Mouse (Mus musculus) heart, postnatal 0 days (tissue): ENCODE results near the gene Wfdc21. TPM values are rescaled to one million over a fixed set of nuclear protein-coding genes. Genes with fewer than 3 reads are reported as not detected.
A peak's percentile ranks its signal among the peaks of the same experiment; 100 is the strongest.

Experiments
- ATAC-seq: fragments of 200-750 bp; cut with Nextera tagmentation; 2 replicates; pipeline ENCODE4 v1.8.0; 2017; ENCODE audit warnings: low read depth, moderate number of reproducible peaks, moderate library complexity; ENCODE audit not compliant: insufficient read depth
- DNase-seq: peaks from one replicate; pipeline ENCODE4 v3.0.0-alpha.2; 2016; ENCODE audit warnings: low spot score
- H3K27ac ChIP-seq: fragments of 300-500 bp; sonication (generic); 2 replicates; pipeline ENCODE4 v1.5.1; 2014; ENCODE audit warnings: low read depth, mild to moderate bottlenecking
- H3K27me3 ChIP-seq: fragments of 300-500 bp; sonication (generic); 2 replicates; pipeline ENCODE4 v1.6.1; 2014; ENCODE audit warnings: low read length, mixed read lengths; ENCODE audit not compliant: control insufficient read depth, insufficient read depth
- H3K36me3 ChIP-seq: fragments of 300-500 bp; sonication (generic); replicated peaks from 2 replicates; pipeline ENCODE4 v1.6.1; 2014; ENCODE audit warnings: low read length, mixed read lengths; ENCODE audit not compliant: control insufficient read depth, insufficient read depth
- H3K4me1 ChIP-seq: fragments of 300-500 bp; sonication (generic); 2 replicates; pipeline ENCODE4 v1.6.1; 2014; ENCODE audit warnings: antibody characterized with exemption; ENCODE audit not compliant: control insufficient read depth, insufficient read depth
- H3K4me2 ChIP-seq: fragments of 300-500 bp; sonication (generic); 2 replicates; pipeline ENCODE4 v1.6.1; 2014; ENCODE audit warnings: low read depth, mild to moderate bottlenecking, low read length, moderate library complexity
- H3K4me3 ChIP-seq: fragments of 300-500 bp; sonication (generic); 2 replicates; pipeline ENCODE4 v1.5.1; 2014; ENCODE audit warnings: low read depth, low read length
- H3K9ac ChIP-seq: fragments of 300-500 bp; sonication (generic); replicated peaks from 2 replicates; pipeline ENCODE4 v1.6.1; 2014; ENCODE audit warnings: low read depth, low read length, mixed read lengths
- H3K9me3 ChIP-seq: fragments of 300-500 bp; sonication (generic); replicated peaks from 2 replicates; pipeline ENCODE4 v1.6.1; 2016; ENCODE audit warnings: low read length; ENCODE audit not compliant: control insufficient read depth
- CTCF ChIP-seq: IDR thresholded peaks from 2 replicates; pipeline ENCODE4 v1.5.1; 2016; ENCODE audit warnings: antibody characterized with exemption, control low read depth, low read depth
- EP300 ChIP-seq: IDR thresholded peaks from 2 replicates; pipeline ENCODE4 v1.6.1; 2016; ENCODE audit warnings: antibody characterized with exemption, low read depth
- WGBS: fragments of 180-500 bp; shearing (Covaris S2); extraction: QIAGEN DNeasy Blood & Tissue Kit; methylation state at CpG from one replicate; pipeline ENCODE4 v1.1.7; 2014; 5-methylcytosine and 5-hydroxymethylcytosine counted together
- polyA plus RNA-seq: library from polyadenylated mRNA; unstranded; fragments of >200 nt; fragmentation: Nextera tagmentation; extraction: Ambion mirVana; gene quantifications from 2 replicates; pipeline ENCODE4 v1.2.1, GENCODE M21; 2015
- total RNA-seq: library from RNA; depleted of rRNA; stranded (reverse); fragments of >200 nt; gene quantifications from 2 replicates; pipeline ENCODE4 v1.2.3, GENCODE M21; 2014; ENCODE audit warnings: low replicate concordance

The Wfdc21 gene
- total and polyA plus RNA-seq, 2 experiments from 2014 or later: 0.82 TPM; not detected in 1

DNA sequence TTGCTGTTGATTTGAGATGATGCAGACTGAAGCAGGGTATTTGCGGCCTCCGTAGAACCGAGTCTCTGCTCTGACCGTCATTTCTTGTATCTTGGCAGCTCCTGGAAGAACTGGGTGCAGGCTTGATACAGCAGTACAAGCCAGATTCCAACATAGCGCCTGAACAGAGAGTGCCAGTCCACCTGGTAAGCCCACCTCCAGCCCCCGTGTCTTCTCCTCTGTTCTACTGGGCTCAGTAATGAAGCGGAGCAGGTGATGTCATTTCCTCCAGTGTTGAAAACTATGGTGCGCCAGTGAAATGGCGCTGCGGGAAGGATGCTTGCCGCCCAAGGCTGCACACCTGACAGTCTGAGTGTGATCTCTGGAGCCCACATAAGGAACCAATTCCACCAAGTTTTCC lies 27.6 kb downstream of the Wfdc21 start:
- Histone ChIP-seq H3K9me3 (no peaks in the 10 kb centered on the region), H3K4me3 (no peak overlapping the region), H3K36me3 (peaks cover 94% of the 10 kb centered on the region), H3K9ac (no peak overlapping the region), H3K4me2 (no peak overlapping the region), H3K4me1 (no peaks in the 10 kb centered on the region), H3K27ac (no peak overlapping the region), H3K27me3 (no peaks in the 10 kb centered on the region)
- DNase-seq: no peak
- no peak for ATAC-seq
- 89% methylated on average over 11 of the region's 11 CpGs for WGBS
- TF ChIP-seq EP300 (no peak), CTCF (no peak)

DNA sequence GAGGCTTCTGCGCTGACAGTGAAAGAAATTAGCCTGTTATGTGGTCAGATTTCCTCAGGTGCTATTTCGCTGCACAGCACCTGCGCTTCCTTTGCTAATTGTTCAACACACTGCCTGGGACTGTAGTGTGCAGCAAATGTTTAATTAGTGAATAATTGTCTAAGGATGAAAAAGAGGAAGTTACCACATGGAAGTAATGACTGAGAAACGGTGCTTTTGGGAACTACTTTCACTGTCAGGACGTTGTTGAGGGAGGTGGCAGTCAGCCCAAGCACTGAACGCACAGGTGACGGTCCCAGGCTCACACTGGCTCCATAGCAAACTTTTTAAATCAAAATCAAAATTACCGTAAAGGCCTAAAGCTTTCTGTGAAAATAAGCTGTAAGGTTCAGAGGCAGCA lies 30.1 kb downstream of the Wfdc21 start:
- no peaks in the 10 kb centered on the region for H3K9me3 ChIP-seq
- TF ChIP-seq CTCF: no peak
- no peak for TF ChIP-seq EP300
- WGBS: 87% methylated on average over 8 of the region's 8 CpGs
- no peak overlapping the region for H3K4me3 ChIP-seq
- ATAC-seq (no peak), DNase-seq (no peak)
- H3K27me3 ChIP-seq: no peaks in the 10 kb centered on the region
- H3K36me3 ChIP-seq: peaks cover 94% of the 10 kb centered on the region
- H3K4me1 ChIP-seq: no peaks in the 10 kb centered on the region
- H3K27ac ChIP-seq: no peak overlapping the region
- H3K9ac ChIP-seq: no peak overlapping the region
- no peak overlapping the region for H3K4me2 ChIP-seq

DNA sequence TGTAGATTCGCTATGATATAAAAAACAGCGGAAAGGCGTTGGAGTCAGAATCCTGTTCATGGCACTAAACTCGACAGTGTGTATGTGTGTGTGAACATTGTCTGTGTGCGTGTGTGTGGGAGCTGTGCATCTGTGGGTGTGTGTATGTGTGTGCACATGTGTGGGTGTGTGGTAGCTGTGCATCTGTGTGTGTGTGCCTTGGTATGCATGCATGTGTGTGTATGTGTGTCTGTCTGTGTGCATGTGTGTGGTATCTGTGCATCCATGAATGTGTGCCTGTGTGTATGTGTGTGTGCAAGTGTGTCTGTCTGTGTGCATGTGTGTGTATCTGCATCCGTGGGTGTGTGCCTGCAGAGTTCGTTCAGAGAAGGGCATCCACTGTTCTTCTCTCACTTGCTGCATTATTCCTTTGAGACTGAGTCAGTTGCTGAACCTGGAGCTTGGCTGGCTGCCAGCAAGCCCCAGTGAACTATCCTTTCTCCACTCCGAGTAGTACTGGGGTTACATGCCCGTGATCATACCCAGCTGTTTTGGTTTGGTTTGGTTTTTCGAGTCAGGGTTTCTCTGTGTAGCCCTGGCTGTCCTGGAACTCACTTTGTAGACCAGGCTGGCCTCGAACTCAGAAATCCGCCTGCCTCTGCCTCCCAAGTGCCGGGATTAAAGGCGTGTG lies 37.3 kb downstream of the Wfdc21 start:
- DNase-seq (no peak), ATAC-seq (no peak)
- H3K36me3 ChIP-seq: peaks cover 38% of the 10 kb centered on the region
- H3K4me1 ChIP-seq: no peaks in the 10 kb centered on the region
- no peaks in the 10 kb centered on the region for H3K9me3 ChIP-seq
- no peak overlapping the region for H3K27ac ChIP-seq
- no peak overlapping the region for H3K9ac ChIP-seq
- no peak for TF ChIP-seq EP300
- TF ChIP-seq CTCF: no peak
- no peak overlapping the region for H3K4me3 ChIP-seq
- H3K27me3 ChIP-seq: no peaks in the 10 kb centered on the region
- 74% methylated on average over 14 of the region's 14 CpGs for WGBS
- no peak overlapping the region for H3K4me2 ChIP-seq

DNA sequence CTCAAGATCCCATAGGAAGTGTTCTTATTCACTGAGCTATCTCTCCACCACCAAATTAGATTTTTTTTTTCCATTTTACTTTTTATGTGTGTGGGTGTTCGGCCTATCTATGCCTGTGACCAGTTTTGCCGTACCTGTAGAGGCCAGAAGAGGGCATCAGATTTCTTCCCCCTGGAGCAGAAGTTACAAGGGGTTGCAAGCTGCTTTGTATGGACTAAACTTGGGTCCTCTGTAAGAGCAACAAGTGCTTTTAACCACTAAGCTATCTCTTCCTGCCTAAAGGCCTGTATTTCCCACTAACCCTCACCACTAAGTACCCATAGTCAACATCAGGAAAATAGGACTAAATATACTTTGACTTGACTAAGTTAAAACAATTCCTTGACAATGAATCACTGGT lies 37.9 kb downstream of the Wfdc21 start:
- DNase-seq (no peak), ATAC-seq (no peak)
- H3K9ac ChIP-seq: no peak overlapping the region
- 82% methylated on average over 2 of the region's 2 CpGs for WGBS
- no peaks in the 10 kb centered on the region for H3K9me3 ChIP-seq
- H3K36me3 ChIP-seq: peaks cover 32% of the 10 kb centered on the region
- H3K27me3 ChIP-seq: no peaks in the 10 kb centered on the region
- H3K4me2 ChIP-seq: no peak overlapping the region
- no peaks in the 10 kb centered on the region for H3K4me1 ChIP-seq
- no peak overlapping the region for H3K4me3 ChIP-seq
- H3K27ac ChIP-seq: no peak overlapping the region
- no peak for TF ChIP-seq EP300
- peak; percentile 11; the same call in 1 of the 2 replicates for TF ChIP-seq CTCF

DNA sequence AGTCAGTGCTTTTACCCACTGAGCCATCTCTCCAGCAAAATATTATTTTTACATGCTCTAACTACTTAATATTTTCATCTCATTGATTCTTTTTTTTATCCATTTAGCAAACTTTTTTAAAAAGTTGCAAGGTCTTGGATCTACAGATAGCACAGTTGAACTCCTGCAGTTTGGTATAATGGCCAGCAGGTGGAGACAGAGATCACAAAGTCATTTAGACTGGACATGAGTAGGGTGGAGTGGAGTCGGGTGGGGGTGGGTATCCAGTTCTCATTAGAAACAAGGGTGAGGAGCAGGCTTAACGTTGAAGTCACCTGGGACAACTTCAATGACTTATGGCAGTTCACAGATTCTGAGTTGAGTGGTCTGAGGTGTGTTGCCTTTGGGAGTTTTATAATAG lies 38.6 kb downstream of the Wfdc21 start:
- Histone ChIP-seq H3K4me3 (no peak overlapping the region), H3K4me2 (no peak overlapping the region), H3K36me3 (peaks cover 25% of the 10 kb centered on the region), H3K4me1 (no peaks in the 10 kb centered on the region), H3K27me3 (no peaks in the 10 kb centered on the region), H3K27ac (no peak overlapping the region), H3K9me3 (no peaks in the 10 kb centered on the region), H3K9ac (no peak overlapping the region)
- ATAC-seq (peak; percentile 25; the same call in 1 of the 2 replicates), DNase-seq (peak; percentile 62)
- WGBS: 7% methylated on average over 2 of the region's 2 CpGs
- TF ChIP-seq EP300: no peak
- TF ChIP-seq CTCF: peak; percentile 91

DNA sequence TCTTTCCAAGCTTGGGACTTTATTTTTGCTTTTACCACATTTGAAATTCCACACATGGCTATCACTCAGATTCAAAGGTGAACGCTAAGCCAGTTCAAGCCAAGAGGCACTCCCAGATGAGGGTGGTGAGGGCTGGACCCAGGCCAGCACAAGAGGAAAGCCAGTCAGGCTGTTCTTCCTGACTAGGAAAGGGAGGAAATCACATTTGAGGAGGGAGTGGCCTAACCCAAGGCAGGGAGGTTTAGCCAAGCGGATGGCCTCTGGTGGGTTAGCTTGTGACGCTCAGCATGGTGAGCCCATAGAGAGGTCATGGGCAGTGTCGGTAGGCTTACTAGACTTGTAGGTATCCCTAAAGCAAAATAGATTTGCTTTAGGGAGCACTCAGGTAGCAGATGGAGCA lies 40.1 kb downstream of the Wfdc21 start:
- no peak overlapping the region for H3K4me2 ChIP-seq
- TF ChIP-seq CTCF (no peak), EP300 (no peak)
- H3K9me3 ChIP-seq: no peaks in the 10 kb centered on the region
- ATAC-seq: peak; percentile 40; the same call in 1 of the 2 replicates
- no peaks in the 10 kb centered on the region for H3K4me1 ChIP-seq
- H3K27ac ChIP-seq: no peak overlapping the region
- no peaks in the 10 kb centered on the region for H3K27me3 ChIP-seq
- peaks cover 11% of the 10 kb centered on the region for H3K36me3 ChIP-seq
- peak; percentile 21 for DNase-seq
- H3K4me3 ChIP-seq: no peak overlapping the region
- no peak overlapping the region for H3K9ac ChIP-seq
- WGBS: 34% methylated on average over 4 of the region's 4 CpGs
